Mouse (Mus musculus) MEL (cell line): Measurements from ENCODE around the gene Hist3h2a. TPM values are rescaled to one million over a fixed set of nuclear protein-coding genes. Genes with fewer than 3 reads are reported as not detected.
A peak's percentile ranks its signal among the peaks of the same experiment; 100 is the strongest.

ENCODE experiments used
- DNase-seq: peaks from one replicate; pipeline ENCODE4 v3.0.0; 2011; ENCODE audit warnings: low read depth, low spot score
- H3K27ac ChIP-seq: 2 replicates; pipeline ENCODE4 v1.5.1; 2012; ENCODE audit warnings: low read depth, mild to moderate bottlenecking, control low read depth, low read length, moderate library complexity; ENCODE audit not compliant: control insufficient read depth
- H3K27me3 ChIP-seq, 2 experiments: fragments of 150-350 bp in 1 of 2; sonication (generic) in 1 of 2; 2 replicates each; pipeline ENCODE4 v1.6.1; 2012; ENCODE audit warnings: low read length in 2 of 2, mild to moderate bottlenecking in 2 of 2, improper control_type of control experiment in 1 of 2, moderate library complexity in 1 of 2; ENCODE audit not compliant: insufficient read depth in 2 of 2, control insufficient read depth in 1 of 2
- H3K36me3 ChIP-seq, 2 experiments: 2 replicates each; pipeline ENCODE4 v1.6.1; 2012 to 2014; ENCODE audit warnings: low read length in 2 of 2, improper control_type of control experiment in 1 of 2, inconsistent platforms in 1 of 2, mild to moderate bottlenecking in 1 of 2; ENCODE audit not compliant: insufficient read depth in 2 of 2, control insufficient read depth in 1 of 2
- H3K4me1 ChIP-seq, 2 experiments: fragments of 150-350 bp in 1 of 2; sonication (generic) in 1 of 2; 2 replicates each; pipeline ENCODE4 v1.6.1; 2012; ENCODE audit warnings: low read length in 2 of 2, improper control_type of control experiment in 1 of 2, mild to moderate bottlenecking in 1 of 2; ENCODE audit not compliant: insufficient read depth in 2 of 2, control insufficient read depth in 1 of 2
- H3K4me3 ChIP-seq, 2 experiments: fragments of 150-350 bp in 1 of 2; sonication (generic) in 1 of 2; 2 replicates each; pipeline ENCODE4 v1.5.1; 2012; ENCODE audit warnings: low read depth in 2 of 2, low read length in 2 of 2, mild to moderate bottlenecking in 2 of 2, moderate library complexity in 2 of 2, control low read depth in 1 of 2, improper control_type of control experiment in 1 of 2; ENCODE audit not compliant: control insufficient read depth in 1 of 2, insufficient read depth in 1 of 2
- H3K79me2 ChIP-seq: 2 replicates; pipeline ENCODE4 v1.6.1; 2012; ENCODE audit warnings: mild to moderate bottlenecking, low read length, moderate library complexity; ENCODE audit not compliant: control insufficient read depth, poor library complexity, insufficient read depth
- H3K9ac ChIP-seq: 2 replicates; pipeline ENCODE4 v1.6.1; 2012; ENCODE audit warnings: low read depth, mild to moderate bottlenecking, control low read depth, low read length, moderate library complexity; ENCODE audit not compliant: control insufficient read depth, poor library complexity, severe bottlenecking
- H3K9me3 ChIP-seq: fragments of 150-350 bp; sonication (generic); replicated peaks from 2 replicates; pipeline ENCODE4 v1.6.1; 2012; ENCODE audit warnings: mild to moderate bottlenecking, low read length, improper control_type of control experiment, moderate library complexity; ENCODE audit not compliant: insufficient read depth
- BHLHE40 ChIP-seq: IDR thresholded peaks from 2 replicates; pipeline ENCODE4 v1.6.1; 2012; ENCODE audit warnings: low read depth, mild to moderate bottlenecking, inconsistent platforms, low read length, improper control_type of control experiment, borderline replicate concordance
- CHD2 ChIP-seq: IDR thresholded peaks from 2 replicates; pipeline ENCODE4 v1.6.1; 2011; ENCODE audit warnings: low read length, improper control_type of control experiment
- CTCF ChIP-seq, 3 experiments: IDR thresholded peaks in 2 of 3; conservative IDR thresholded peaks in 1 of 3; 2 replicates each; pipeline ENCODE4 v1.5.1; 2011 to 2012; ENCODE audit warnings: low read length in 3 of 3, low read depth in 2 of 3, mild to moderate bottlenecking in 2 of 3, improper control_type of control experiment in 1 of 3, inconsistent platforms in 1 of 3, mixed read lengths in 1 of 3, moderate library complexity in 1 of 3; ENCODE audit not compliant: control insufficient read depth in 1 of 3, insufficient read depth in 1 of 3, poor library complexity in 1 of 3, severe bottlenecking in 1 of 3
- GABPA ChIP-seq: IDR thresholded peaks from 2 replicates; pipeline ENCODE4 v1.6.1; 2012; ENCODE audit warnings: low read depth, mild to moderate bottlenecking, inconsistent platforms, low read length, improper control_type of control experiment, moderate library complexity
- HCFC1 ChIP-seq: IDR thresholded peaks from 2 replicates; pipeline ENCODE4 v1.6.1; 2012; ENCODE audit warnings: low read depth, mild to moderate bottlenecking, inconsistent platforms, low read length, improper control_type of control experiment, moderate library complexity
- MEF2A ChIP-seq: IDR thresholded peaks from 2 replicates; pipeline ENCODE4 v1.6.1; 2014; ENCODE audit warnings: low read depth, mild to moderate bottlenecking, inconsistent platforms, low read length, improper control_type of control experiment; ENCODE audit not compliant: poor library complexity, insufficient replicate concordance, severe bottlenecking; ENCODE audit errors: extremely low read depth
- MYB ChIP-seq: IDR thresholded peaks from 2 replicates; pipeline ENCODE4 v1.6.1; 2011; ENCODE audit warnings: mild to moderate bottlenecking, low read depth, low read length, improper control_type of control experiment
- NELFE ChIP-seq: IDR thresholded peaks from 2 replicates; pipeline ENCODE4 v1.6.1; 2011; ENCODE audit warnings: low read depth, low read length, improper control_type of control experiment
- POLR2A ChIP-seq, 2 experiments: IDR thresholded peaks; 2 replicates each; pipeline ENCODE4 v1.6.1; 2011 to 2012; ENCODE audit warnings: low read length in 2 of 2, mild to moderate bottlenecking in 2 of 2, control low read depth in 1 of 2, improper control_type of control experiment in 1 of 2, low read depth in 1 of 2, moderate library complexity in 1 of 2; ENCODE audit not compliant: control insufficient read depth in 1 of 2, insufficient read depth in 1 of 2, poor library complexity in 1 of 2
- RAD21 ChIP-seq: IDR thresholded peaks from 2 replicates; pipeline ENCODE4 v1.6.1; 2011; ENCODE audit warnings: mild to moderate bottlenecking, low read depth, low read length, improper control_type of control experiment
- SIN3A ChIP-seq: IDR thresholded peaks from 2 replicates; pipeline ENCODE4 v1.6.1; 2012; ENCODE audit warnings: low read length, improper control_type of control experiment, inconsistent platforms
- SMC3 ChIP-seq: IDR thresholded peaks from 2 replicates; pipeline ENCODE4 v1.6.1; 2011; ENCODE audit warnings: low read depth, low read length, improper control_type of control experiment
- TCF12 ChIP-seq: IDR thresholded peaks from 2 replicates; pipeline ENCODE4 v1.6.1; 2014; ENCODE audit warnings: low read depth, mild to moderate bottlenecking, inconsistent platforms, low read length, improper control_type of control experiment, moderate library complexity
- UBTF ChIP-seq: IDR thresholded peaks from 2 replicates; pipeline ENCODE4 v1.6.1; 2012; ENCODE audit warnings: low read depth, mild to moderate bottlenecking, inconsistent platforms, low read length, improper control_type of control experiment, moderate library complexity, borderline replicate concordance; ENCODE audit not compliant: insufficient read depth
- USF1 ChIP-seq: IDR thresholded peaks from 2 replicates; pipeline ENCODE4 v1.6.1; 2014; ENCODE audit warnings: low read depth, mild to moderate bottlenecking, inconsistent platforms, low read length, improper control_type of control experiment, moderate library complexity
- ZMIZ1 ChIP-seq: IDR thresholded peaks from 2 replicates; pipeline ENCODE4 v1.6.1; 2012; ENCODE audit warnings: low read depth, mild to moderate bottlenecking, inconsistent platforms, low read length, improper control_type of control experiment, moderate library complexity
- polyA plus RNA-seq, 2 experiments: library from polyadenylated mRNA; stranded (reverse) in 1 of 2; unstranded in 1 of 2; fragments of >175 nt in 1 of 2; fragments of >200 nt in 1 of 2; gene quantifications; 2 replicates each; pipeline versions ENCODE4 v1.2.1 to v1.2.4; 2012; ENCODE audit warnings: low replicate concordance in 2 of 2, low read depth in 1 of 2; ENCODE audit not compliant: insufficient read length in 2 of 2, insufficient read depth in 1 of 2, missing spikeins in 1 of 2
- total RNA-seq: library from RNA; depleted of rRNA; stranded (reverse); fragments of 300-350 nt; gene quantifications from 2 replicates; pipeline ENCODE4 v1.2.3, GENCODE M21; 2012

Gene Hist3h2a
- total and polyA plus RNA-seq, 3 experiments = 0.42 to 184 TPM; not detected in 1

GRCm38 (mm10) chr11:58964216-58964615 is 9.7 kb downstream of the Hist3h2a start:
- no peaks in the 10 kb centered on the region for H3K27me3 ChIP-seq
- H3K9me3 ChIP-seq = no peaks in the 10 kb centered on the region
- DNase-seq = no peak
- no peak overlapping the region for H3K4me3 ChIP-seq
- H3K36me3 ChIP-seq = no peaks in the 10 kb centered on the region; a peak in 1 of 4 replicates
- no peak overlapping the region for H3K27ac ChIP-seq
- 0 out of 4 replicates have a peak, but pooled peaks cover 0 to 5% of the 10 kb centered on the region in 2 experiments for H3K4me1 ChIP-seq
- H3K79me2 ChIP-seq = no peaks in the 10 kb centered on the region
- TF ChIP-seq BHLHE40 (no peak), UBTF (no peak), CHD2 (no peak), GABPA (no peak), MYB (no peak), TCF12 (no peak)
- H3K9ac ChIP-seq = no peak overlapping the region

- no peak overlapping the region for H3K27ac ChIP-seq
- H3K9ac ChIP-seq = no peak overlapping the region
- H3K36me3 ChIP-seq = no peaks in the 10 kb centered on the region; a peak in 1 of 4 replicates
- no peak for DNase-seq
- peaks cover 0 to 12% of the 10 kb centered on the region in 2 experiments; a peak in 1 of 4 replicates for H3K4me1 ChIP-seq
- H3K79me2 ChIP-seq = no peaks in the 10 kb centered on the region
- no peaks in the 10 kb centered on the region for H3K27me3 ChIP-seq
- no peak overlapping the region for H3K4me3 ChIP-seq
- TF ChIP-seq MEF2A (no peak), ZMIZ1 (no peak), POLR2A (IDR thresholded peaks at IDR 0.05; ENCODE audit: control insufficient read depth in 1 of 2, insufficient read depth in 1 of 2, low read depth in 1 of 2, low read length in 2 of 2, poor library complexity in 1 of 2) (no peak), SIN3A (no peak), USF1 (no peak), HCFC1 (no peak)
- no peaks in the 10 kb centered on the region for H3K9me3 ChIP-seq
Measured at GRCm38 (mm10) chr11:58965001-58965760, 10.7 kb downstream of the Hist3h2a start.

DNA sequence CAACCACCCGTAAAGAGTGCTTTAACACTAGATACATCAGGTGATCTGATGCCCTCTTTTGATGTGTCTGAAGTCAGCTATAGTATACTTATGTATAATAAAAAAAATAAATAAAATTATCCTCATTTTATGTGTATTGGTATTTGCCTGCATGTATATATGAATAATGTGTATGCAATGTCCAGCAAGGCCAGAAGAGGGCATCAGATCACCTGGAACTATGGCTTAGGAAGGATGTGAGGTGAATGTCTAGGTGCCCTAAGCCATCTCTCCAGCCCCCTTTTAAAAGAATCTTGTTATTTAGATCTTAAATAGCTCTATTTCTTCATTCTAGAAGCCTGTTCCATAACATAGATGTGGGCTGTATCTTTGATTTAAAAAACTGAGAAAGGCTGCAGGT is 12.9 kb downstream of the Hist3h2a start:
- no peaks in the 10 kb centered on the region for H3K79me2 ChIP-seq
- TF ChIP-seq CTCF (IDR thresholded peaks at IDR 0.05 in 2 of 3, conservative IDR thresholded peaks at IDR 0.05 in 1 of 3; ENCODE audit: control insufficient read depth in 1 of 3, insufficient read depth in 1 of 3, low read depth in 2 of 3, low read length in 3 of 3, poor library complexity in 1 of 3, severe bottlenecking in 1 of 3) = peak; percentile 42 to 59 (median 51); a peak in 5 of 6 replicates
- TF ChIP-seq NELFE = no peak
- TF ChIP-seq RAD21 = peak; percentile 27
- TF ChIP-seq SMC3 = peak; percentile 45
- peaks cover 0 to 16% of the 10 kb centered on the region in 2 experiments; a peak in 2 of 4 replicates for H3K4me1 ChIP-seq
- no peaks in the 10 kb centered on the region; a peak in 1 of 4 replicates for H3K36me3 ChIP-seq
- peak; percentile 66 for DNase-seq
- no peak overlapping the region for H3K4me3 ChIP-seq
- no peak overlapping the region for H3K9ac ChIP-seq
- no peaks in the 10 kb centered on the region for H3K27me3 ChIP-seq
- H3K27ac ChIP-seq = no peak overlapping the region
- no peaks in the 10 kb centered on the region for H3K9me3 ChIP-seq
